Mouse (Mus musculus) macrophage (primary cell): ENCODE data around the gene Wdr48. TPM values are rescaled to one million over a fixed set of nuclear protein-coding genes. Genes with fewer than 3 reads are reported as not detected.

Experiments
- H3K27ac ChIP-seq: fragments of 350-480 bp; formaldehyde crosslinking; 2 replicates; pipeline ENCODE4 v1.9.0; 2021
- H3K36me3 ChIP-seq: fragments of 350-480 bp; formaldehyde crosslinking; 2 replicates; pipeline ENCODE4 v1.9.0; 2021; ENCODE audit errors: inconsistent target
- H3K4me3 ChIP-seq: fragments of 350-480 bp; formaldehyde crosslinking; 2 replicates; pipeline ENCODE4 v1.9.0; 2021; ENCODE audit errors: inconsistent target
- H3K79me2 ChIP-seq: fragments of 350-480 bp; formaldehyde crosslinking; 2 replicates; pipeline ENCODE4 v1.9.0; 2021; ENCODE audit errors: inconsistent target
- WGBS: methylation state at CpG from one replicate; pipeline ENCODE4 v1.1.7; 2026; ENCODE audit warnings: inconsistent platforms; ENCODE audit not compliant: missing documents; 5-methylcytosine and 5-hydroxymethylcytosine counted together
- polyA plus RNA-seq: library from polyadenylated mRNA; stranded (reverse); fragments of 250-400 nt; gene quantifications from 3 replicates; pipeline ENCODE4 v1.2.4, GENCODE M21; 2018; ENCODE audit warnings: inconsistent platforms

Gene Wdr48
- polyA plus RNA-seq, 1 experiment from 2014 or later: 40.5 TPM

DNA sequence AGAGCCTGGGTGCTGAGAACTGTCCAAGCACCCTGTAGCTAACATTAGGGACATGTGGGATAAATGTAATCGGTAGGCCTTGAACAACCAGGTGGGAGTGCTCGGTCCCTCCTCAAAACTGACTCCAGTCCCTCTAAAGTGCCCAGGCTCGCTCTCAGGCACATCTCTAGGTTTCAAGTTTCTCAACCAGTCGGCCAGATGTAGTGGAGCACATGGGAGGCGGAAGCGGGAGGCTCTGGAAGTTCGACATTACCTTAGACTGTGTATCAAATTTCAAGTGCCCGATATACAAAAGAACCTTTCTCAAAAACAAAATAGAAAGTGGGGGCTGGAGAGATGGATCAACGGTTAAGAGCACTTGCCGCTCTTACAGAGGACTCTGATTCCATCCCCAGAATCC, 45.0 kb downstream of the Wdr48 start:
- H3K4me3 ChIP-seq: no peak overlapping the region
- H3K79me2 ChIP-seq: peaks cover 19% of the 10 kb centered on the region; the same call in 1 of the 2 replicates
- 96% methylated on average over 10 of the region's 10 CpGs for WGBS
- no peaks in the 10 kb centered on the region for H3K36me3 ChIP-seq
- no peak overlapping the region for H3K27ac ChIP-seq

DNA sequence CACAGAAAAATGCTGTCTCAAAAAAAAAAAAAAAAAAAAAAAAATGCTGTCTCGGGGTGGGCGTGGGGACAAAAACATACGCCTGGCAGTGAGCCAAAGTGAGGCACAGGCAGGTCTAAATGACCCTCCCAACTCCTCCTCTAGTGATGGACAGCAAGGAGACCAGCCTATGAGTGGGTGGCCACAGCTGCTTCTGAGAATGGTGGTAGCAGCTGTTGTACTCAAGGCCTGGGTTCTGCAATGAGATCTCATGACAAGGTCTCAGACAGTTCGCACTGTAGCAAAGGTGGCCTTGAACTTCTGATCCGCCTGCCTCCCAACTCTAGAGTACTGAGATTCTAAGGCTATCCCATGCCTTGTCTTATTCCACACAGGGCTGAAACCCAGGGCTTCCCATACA, 46.7 kb downstream of the Wdr48 start:
- H3K27ac ChIP-seq: no peak overlapping the region
- no peak overlapping the region for H3K4me3 ChIP-seq
- H3K79me2 ChIP-seq: peaks cover 2% of the 10 kb centered on the region; the same call in 1 of the 2 replicates
- no peaks in the 10 kb centered on the region for H3K36me3 ChIP-seq
- 82% methylated on average over 5 of the region's 5 CpGs for WGBS

DNA sequence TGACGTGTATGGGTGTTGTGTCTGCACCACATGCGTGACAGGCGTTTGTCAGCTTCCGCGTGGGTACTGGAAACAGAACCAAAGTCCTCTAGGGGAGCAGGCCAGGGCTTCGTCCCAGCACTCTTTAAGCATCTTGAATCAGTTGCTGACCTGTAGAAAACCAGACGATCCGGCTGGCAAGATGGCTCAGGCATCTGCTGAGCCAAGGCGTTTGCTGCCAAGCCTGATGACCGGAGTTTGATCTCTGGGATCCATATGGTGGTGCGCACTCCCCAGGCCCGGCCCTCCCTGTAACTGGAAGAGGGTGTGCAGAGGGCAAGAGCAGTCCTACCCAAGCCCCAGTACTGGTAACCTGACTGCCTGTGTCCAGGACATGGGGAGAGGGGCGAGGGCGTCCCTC, 47.2 kb downstream of the Wdr48 start:
- WGBS: 94% methylated on average over 14 of the region's 14 CpGs
- Histone ChIP-seq H3K36me3 (no peaks in the 10 kb centered on the region), H3K4me3 (no peak overlapping the region), H3K27ac (no peak overlapping the region), H3K79me2 (no peaks in the 10 kb centered on the region; the same call in 1 of the 2 replicates)

DNA sequence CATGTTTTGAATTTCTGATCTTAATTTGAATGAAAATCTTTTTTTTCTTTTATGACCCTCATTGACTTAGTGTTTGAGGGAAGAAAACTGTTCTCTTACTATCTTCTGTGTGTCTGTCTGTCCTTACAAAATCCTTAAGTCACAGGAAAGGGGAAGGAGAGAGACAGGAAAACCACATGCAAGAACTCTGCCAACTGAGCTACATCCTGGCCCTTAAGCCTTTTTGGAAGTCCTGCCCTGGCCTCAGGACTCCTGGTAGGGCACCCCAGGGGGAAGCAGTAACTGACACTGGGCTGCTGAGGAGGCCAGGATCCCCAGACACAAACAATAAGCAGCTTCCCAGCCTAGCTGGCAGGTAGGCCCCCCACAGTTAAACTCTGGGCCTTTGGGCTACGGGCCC, 48.6 kb downstream of the Wdr48 start:
- H3K36me3 ChIP-seq: no peaks in the 10 kb centered on the region
- H3K27ac ChIP-seq: peak overlapping the region; percentile 34
- no peak overlapping the region for H3K4me3 ChIP-seq
- H3K79me2 ChIP-seq: no peaks in the 10 kb centered on the region
- 10% methylated on average over 1 of the region's 1 CpGs for WGBS

DNA sequence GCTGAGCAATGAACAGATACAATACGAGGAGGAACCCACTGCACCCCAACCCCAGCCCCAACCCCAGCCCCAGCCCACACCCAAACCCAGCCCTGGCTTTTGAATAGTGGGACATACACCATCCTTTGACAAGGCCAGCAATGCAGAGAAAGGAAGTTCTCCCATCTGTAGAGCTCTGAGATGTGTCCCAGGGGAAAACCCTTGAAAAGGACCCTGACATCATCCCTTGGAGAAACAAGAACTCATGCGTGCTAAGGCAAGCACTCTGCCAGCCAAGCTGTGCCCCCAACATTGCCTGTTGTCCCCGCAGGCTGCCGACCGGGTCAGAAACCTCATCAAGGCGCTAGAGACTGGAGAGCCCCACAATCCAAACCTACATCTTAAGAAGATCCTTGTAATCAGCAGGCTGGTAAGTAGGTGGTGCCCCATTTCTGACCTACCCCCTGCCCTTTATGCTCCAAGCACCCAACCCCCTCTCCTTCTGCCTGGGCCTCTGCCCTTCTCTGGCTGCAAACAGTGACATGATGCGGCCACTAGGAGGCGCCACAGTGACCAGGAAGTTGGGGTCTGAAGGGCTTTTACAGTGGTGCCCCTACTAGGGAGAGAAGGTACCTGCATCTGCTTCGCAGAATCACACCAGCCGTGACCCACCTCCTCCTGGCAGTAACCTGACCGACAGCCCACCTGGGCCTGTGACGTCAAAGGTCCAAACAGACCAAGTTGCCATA, 50.7 kb downstream of the Wdr48 start:
- 91% methylated on average over 12 of the region's 12 CpGs for WGBS
- Histone ChIP-seq H3K36me3 (no peaks in the 10 kb centered on the region), H3K79me2 (no peaks in the 10 kb centered on the region), H3K27ac (no peak overlapping the region), H3K4me3 (no peak overlapping the region)

DNA sequence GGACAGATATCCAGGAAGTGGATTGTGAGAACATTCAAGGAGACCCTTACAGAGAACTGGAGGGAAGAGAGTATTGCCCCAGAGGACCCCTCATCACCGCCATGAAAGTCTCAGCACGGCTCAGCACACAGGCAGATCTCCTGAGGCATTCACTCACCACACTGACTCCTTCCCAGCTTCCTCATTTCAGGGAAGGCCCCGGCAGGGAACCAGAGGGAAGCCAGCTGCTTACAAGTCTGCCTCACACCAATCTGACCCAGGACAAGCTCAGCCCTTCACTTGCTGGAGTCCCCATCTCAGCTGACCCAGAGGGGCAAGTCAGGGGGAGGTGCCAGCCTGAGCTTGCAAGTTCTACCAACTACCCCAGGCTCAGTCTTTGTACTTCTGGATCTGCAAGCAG, 54.1 kb downstream of the Wdr48 start:
- Histone ChIP-seq H3K36me3 (no peaks in the 10 kb centered on the region), H3K79me2 (no peaks in the 10 kb centered on the region), H3K4me3 (no peak overlapping the region), H3K27ac (no peak overlapping the region)
- 11% methylated on average over 3 of the region's 3 CpGs for WGBS

DNA sequence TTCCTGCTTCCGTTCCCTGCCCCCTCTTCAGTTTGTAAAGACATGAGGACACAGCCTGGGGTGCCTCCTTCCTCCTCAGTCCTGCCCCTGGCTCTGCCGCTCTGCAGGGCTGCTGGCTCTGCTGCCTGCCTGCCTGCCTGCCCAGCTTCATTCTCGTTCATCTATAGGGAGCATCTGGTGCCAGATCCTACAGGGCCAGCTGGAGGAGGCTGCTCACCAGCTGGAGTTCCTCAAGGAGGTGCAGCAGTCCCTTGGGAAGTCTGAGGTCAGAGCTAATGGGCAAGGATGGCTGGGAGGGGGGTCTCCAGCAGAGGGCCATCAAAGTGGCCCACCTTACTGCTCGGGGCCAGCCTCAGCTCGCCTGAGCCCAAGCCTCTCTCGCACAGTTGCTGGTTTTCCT, 55.8 kb downstream of the Wdr48 start:
- Histone ChIP-seq H3K36me3 (no peaks in the 10 kb centered on the region), H3K79me2 (no peaks in the 10 kb centered on the region), H3K4me3 (no peak overlapping the region), H3K27ac (no peak overlapping the region)
- WGBS: 92% methylated on average over 6 of the region's 6 CpGs

DNA sequence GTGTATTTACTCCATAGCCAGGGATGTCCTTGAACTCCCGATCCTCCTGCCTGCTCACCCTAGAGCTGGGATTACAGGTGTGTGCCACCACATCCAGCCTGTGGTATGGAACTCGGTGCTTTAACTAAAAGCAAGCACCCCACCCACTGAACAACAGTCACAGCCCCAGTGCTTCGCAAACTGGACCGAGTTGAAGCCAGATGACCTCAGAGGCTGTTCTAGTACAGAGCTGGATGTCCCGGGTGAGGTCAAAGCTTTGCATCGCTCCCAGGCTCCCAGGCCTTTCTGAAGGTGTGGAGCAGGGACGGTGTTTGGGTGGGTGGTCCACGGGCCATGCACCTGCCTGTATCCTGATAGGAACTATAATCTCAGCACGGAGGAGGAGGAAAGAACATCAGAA, 56.7 kb downstream of the Wdr48 start:
- Histone ChIP-seq H3K27ac (no peak overlapping the region), H3K79me2 (no peaks in the 10 kb centered on the region), H3K4me3 (no peak overlapping the region), H3K36me3 (no peaks in the 10 kb centered on the region)
- 90% methylated on average over 9 of the region's 9 CpGs for whole genome bisulfite sequencing

DNA sequence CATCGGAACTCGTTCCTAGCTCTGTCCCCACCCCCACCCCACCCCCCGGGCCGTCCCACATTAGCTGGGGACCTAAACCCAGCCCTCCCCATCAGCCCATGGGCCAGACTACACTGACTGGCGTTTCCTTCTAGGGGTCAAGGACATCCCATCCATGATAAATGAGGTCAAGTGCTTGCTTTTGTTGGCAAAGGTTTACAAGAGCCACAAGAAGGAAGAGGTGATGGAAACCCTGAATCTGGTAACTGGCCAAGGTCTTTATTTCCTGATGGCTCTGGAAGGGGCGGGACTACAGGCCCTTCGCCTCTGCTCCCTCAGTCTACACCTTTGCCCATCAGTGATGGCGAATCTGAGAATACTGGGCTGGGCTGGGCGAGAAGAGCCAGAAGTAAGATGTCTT, 64.2 kb downstream of the Wdr48 start:
- no peaks in the 10 kb centered on the region for H3K79me2 ChIP-seq
- H3K4me3 ChIP-seq: no peak overlapping the region
- no peak overlapping the region for H3K27ac ChIP-seq
- WGBS: 84% methylated on average over 9 of the region's 9 CpGs
- H3K36me3 ChIP-seq: no peaks in the 10 kb centered on the region

DNA sequence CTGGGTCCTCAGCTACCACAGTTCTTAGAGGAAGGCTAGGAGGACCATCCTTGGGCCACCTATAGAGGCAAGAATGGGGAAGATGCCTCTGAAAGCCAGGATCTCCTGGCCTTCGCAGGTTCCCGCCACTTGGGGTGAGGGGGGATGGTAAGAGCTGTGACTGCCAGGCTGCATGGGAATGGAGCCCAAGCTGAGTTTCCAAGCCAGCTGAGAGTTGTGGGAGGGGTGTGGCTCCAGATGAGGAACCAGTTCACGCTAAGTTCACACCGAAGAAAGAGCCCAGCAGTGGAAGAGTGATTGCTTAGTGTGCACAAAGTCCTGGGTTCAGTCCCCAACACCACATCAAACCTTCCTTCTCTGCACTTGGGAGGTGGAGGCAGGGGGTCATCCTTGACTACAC, 67.5 kb downstream of the Wdr48 start:
- no peak overlapping the region for H3K4me3 ChIP-seq
- no peak overlapping the region for H3K27ac ChIP-seq
- H3K36me3 ChIP-seq: no peaks in the 10 kb centered on the region
- no peaks in the 10 kb centered on the region for H3K79me2 ChIP-seq
- 53% methylated on average over 4 of the region's 4 CpGs for WGBS

DNA sequence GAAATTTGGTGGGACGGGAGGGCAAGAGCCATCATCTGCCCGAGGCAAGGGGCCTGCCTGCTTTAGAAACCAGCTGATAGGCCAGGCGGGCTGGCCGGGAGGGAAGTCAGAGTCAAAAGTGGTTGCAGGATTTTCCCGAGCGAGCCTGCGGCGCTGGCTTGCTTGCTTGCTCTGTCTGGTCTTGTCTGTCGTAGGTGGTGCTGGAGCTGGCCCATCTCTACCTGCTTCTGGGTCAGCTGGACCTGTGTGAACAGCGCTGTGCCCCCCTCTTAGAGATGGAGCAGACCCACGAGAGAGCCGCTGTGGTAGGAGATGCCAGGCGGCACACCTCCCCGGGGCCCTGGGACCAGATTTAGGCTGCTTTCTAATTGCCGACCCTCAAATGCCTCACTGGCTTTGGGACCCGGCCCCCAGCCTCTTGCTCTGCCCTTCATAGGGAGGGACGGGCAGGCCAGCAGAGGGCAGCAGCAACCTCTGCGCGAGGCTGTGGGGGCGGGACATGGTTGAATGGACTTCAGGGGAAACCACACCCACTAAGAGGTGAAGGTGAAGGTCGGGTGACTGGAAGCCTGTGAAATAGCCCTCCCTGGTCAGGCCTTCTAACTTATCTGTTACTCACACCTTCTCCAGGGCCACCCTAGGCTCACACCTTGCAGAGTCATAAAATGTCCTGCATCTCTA, 68.4 kb downstream of the Wdr48 start:
- H3K27ac ChIP-seq: no peak overlapping the region
- no peaks in the 10 kb centered on the region for H3K36me3 ChIP-seq
- H3K4me3 ChIP-seq: no peak overlapping the region
- no peaks in the 10 kb centered on the region for H3K79me2 ChIP-seq
- 35% methylated on average over 21 of the region's 21 CpGs for WGBS

DNA sequence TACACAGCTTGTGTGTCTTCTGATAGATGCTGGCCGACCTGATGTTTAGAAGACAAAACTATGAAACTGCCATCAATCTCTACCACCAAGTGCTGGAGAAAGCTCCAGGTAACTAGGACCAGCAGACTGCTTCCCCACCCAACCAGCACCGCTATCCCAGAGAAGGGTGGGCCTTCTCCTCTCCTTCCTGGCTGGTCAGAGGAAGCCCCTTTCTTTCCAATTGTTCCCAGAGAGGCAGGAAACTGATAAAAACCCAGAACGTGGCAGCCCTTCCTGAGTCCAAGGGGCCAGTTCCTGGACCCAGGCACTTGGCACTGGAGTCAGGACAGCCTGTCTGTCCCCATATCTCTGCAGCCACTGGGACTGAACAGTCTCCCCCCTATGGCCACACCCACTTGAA, 69.5 kb downstream of the Wdr48 start:
- H3K79me2 ChIP-seq: no peaks in the 10 kb centered on the region
- no peak overlapping the region for H3K4me3 ChIP-seq
- WGBS: 72% methylated on average over 3 of the region's 3 CpGs
- H3K36me3 ChIP-seq: no peaks in the 10 kb centered on the region
- H3K27ac ChIP-seq: no peak overlapping the region

DNA sequence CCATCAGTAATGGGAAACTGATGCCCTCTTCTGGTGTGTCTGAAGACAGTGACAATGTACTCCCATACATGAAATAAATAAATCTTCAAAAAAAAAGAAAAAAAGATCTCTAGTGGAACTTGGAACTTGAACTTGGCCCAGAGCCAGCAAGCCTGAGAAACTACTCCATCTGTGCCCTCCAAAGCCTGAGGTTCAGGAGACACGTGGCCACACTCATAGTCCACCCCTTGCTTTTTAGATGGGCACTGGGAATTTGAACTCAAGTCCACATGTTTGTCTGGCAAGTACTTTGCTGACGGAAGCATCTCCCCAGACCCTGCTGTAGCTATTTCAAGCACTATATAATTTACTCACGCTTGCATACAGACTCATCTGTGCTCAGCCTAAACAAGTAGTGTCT, 70.5 kb downstream of the Wdr48 start:
- 80% methylated on average over 3 of the region's 3 CpGs for WGBS
- Histone ChIP-seq H3K4me3 (no peak overlapping the region), H3K36me3 (no peaks in the 10 kb centered on the region), H3K27ac (no peak overlapping the region), H3K79me2 (no peaks in the 10 kb centered on the region)

DNA sequence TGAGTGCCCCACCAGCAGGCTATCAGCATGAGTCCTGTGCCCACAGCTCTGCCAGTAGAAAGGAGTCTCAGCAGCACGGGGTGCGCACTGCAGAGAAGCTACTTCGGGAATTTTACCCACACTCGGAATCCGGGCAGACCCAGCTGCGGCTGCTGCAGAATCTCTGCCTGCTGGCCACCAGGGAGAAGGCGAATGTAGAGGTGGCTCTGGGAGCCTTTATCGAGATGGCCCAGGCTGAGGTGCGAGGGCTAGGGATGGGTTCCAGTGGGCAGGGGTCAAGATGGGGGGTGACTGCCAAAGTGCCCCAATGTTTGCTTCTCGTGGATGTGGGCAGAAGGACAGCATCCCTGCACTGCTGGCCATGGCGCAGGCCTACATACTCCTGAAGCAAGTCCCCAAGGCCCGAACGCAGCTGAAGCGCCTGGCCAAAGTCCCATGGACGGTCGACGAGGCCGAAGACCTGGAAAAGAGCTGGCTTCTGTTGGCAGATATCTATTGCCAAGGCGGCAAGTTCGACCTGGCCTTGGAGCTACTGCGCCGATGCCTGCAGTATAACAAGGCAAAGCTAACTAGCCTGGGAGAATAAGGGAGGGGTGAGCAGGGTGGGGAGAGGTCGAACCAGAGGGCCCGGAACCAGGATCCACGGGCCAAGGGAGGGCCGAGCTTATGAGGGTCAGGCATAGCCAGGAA, 71.7 kb downstream of the Wdr48 start:
- Histone ChIP-seq H3K79me2 (no peaks in the 10 kb centered on the region), H3K4me3 (no peak overlapping the region), H3K36me3 (0 out of 2 replicates have a peak, but pooled peaks cover 2% of the 10 kb centered on the region), H3K27ac (no peak overlapping the region)
- 95% methylated on average over 26 of the region's 26 CpGs for WGBS

DNA sequence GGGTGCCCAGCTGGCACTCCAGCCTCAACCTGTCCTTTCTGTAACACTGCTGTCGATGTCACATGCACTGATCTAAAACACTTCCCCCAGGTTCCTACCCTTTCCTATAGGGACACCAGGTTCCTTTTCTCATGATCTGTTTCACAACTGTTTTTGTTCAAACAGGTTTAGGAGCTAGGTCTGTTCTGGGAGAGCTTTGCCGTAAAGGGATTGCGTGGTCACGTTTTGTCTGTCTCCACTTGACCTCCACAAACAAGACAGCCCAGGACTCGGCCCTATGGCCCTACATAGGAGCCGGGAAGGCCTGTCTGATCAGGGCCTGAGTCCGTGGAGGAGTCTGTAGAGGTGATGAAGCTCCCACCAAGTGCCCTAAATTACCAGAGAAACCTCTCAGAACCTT, 75.1 kb downstream of the Wdr48 start:
- 92% methylated on average over 7 of the region's 7 CpGs for WGBS
- Histone ChIP-seq H3K4me3 (no peak overlapping the region), H3K36me3 (peaks cover 37% of the 10 kb centered on the region), H3K27ac (no peak overlapping the region), H3K79me2 (no peaks in the 10 kb centered on the region)
